Mouse (Mus musculus): ENCODE results near the gene P2rx4.

DNA sequence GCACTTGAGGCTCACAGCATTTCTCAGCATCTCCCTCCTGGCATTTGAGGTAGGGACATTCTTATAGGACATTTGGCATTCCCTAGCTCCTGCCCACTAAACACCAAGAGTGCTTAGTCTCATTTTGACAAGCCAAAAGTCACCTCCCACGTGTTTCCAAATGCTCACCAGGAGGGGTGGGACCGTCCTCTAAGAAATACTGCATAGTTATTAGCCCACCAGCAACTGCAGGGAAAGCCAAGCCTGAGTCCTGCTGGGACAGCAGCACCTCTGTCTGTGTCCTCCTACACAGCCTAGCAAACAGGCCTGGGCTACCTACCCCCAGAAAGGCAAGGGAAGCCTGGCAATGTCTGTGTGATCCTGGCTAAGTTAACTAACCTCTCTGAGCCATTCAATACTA, 70.0 kb downstream of the P2rx4 start:
- no peak for TF ChIP-seq CTCF (IDR thresholded peaks at IDR 0.05; ENCODE audit: insufficient read depth, low read length)
- TF ChIP-seq POLR2A (IDR thresholded peaks at IDR 0.05; ENCODE audit: borderline replicate concordance, extremely low read depth, low read depth, low read length), result no peak
